Mouse (Mus musculus): ENCODE measurements around the gene Fam160a2. TPM values are rescaled to one million over a fixed set of nuclear protein-coding genes. Genes with fewer than 3 reads are reported as not detected.

Gene Fam160a2
- polyA plus RNA-seq (2017; shearing (Covaris generic)), result 32.2 TPM

GRCm38 (mm10) chr7:105399935-105400624 is at the start of gene Fam160a2:
Gene Fam160a2 (minus strand): TSS chr7:105400054.

GRCm38 (mm10) chr7:105425424-105426043 is 25.7 kb upstream of the Fam160a2 start, which contains the start of gene Cckbr:
Gene Cckbr (plus strand): TSS chr7:105425731.

GRCm38 (mm10) chr7:105404268-105404667 is 4.4 kb upstream of the Fam160a2 start, which contains the start of gene Cnga4:
Gene Cnga4 (plus strand): TSS chr7:105404568.

GRCm38 (mm10) chr7:105374866-105375265 is 25.0 kb downstream of the Fam160a2 start, which contains the start of gene Gm5901:
Gene Gm5901 (plus strand): TSS chr7:105375038.

GRCm38 (mm10) chr7:105367930-105368329 is 31.9 kb downstream of the Fam160a2 start, which contains the start of gene Olfr692:
Gene Olfr692 (plus strand): TSS chr7:105368230.

GRCm38 (mm10) chr7:105342170-105342569 is 57.7 kb downstream of the Fam160a2 start, which contains the start of gene Olfr691:
Gene Olfr691 (minus strand): TSS chr7:105342270.

GRCm38 (mm10) chr7:105334004-105334403 is 65.8 kb downstream of the Fam160a2 start, which contains the start of gene Olfr690:
Gene Olfr690 (minus strand): TSS chr7:105334104.

Other genes starting within 250 kb of the Fam160a2 start
- gene Olfr684, start 236.4 kb downstream of the Fam160a2 start, polyA plus RNA-seq (2017; shearing (Covaris generic)), result not detected
- not detected for gene Olfr685, start 214.0 kb downstream of the Fam160a2 start, polyA plus RNA-seq (2017; shearing (Covaris generic))
- gene Olfr686, start 192.6 kb downstream of the Fam160a2 start, polyA plus RNA-seq (2017; shearing (Covaris generic)), result not detected
- not detected for gene Olfr688, start 112.0 kb downstream of the Fam160a2 start, polyA plus RNA-seq (2017; shearing (Covaris generic))
- 0.06 TPM for gene Olfr689, start 88.9 kb downstream of the Fam160a2 start, polyA plus RNA-seq (2017; shearing (Covaris generic))
- gene Olfr690, start 66.0 kb downstream of the Fam160a2 start, polyA plus RNA-seq (2017; shearing (Covaris generic)), result not detected
- not detected for gene Olfr691, start 57.8 kb downstream of the Fam160a2 start, polyA plus RNA-seq (2017; shearing (Covaris generic))
- gene Olfr692, start 31.8 kb downstream of the Fam160a2 start, polyA plus RNA-seq (2017; shearing (Covaris generic)), result not detected
- gene Gm5901, start 25.0 kb downstream of the Fam160a2 start, polyA plus RNA-seq (2017; shearing (Covaris generic)), result not detected
- gene Cnga4, start 4.5 kb upstream of the Fam160a2 start, polyA plus RNA-seq (2017; shearing (Covaris generic)), result not detected
- gene Cckbr, start 25.7 kb upstream of the Fam160a2 start, polyA plus RNA-seq (2017; shearing (Covaris generic)), result not detected
- gene Cavin3, start 82.2 kb upstream of the Fam160a2 start, polyA plus RNA-seq (2017; shearing (Covaris generic)), result not detected
- gene Smpd1, start 154.3 kb upstream of the Fam160a2 start, polyA plus RNA-seq (2017; shearing (Covaris generic)), result 16.7 TPM
- gene Apbb1, start 181.6 kb upstream of the Fam160a2 start, polyA plus RNA-seq (2017; shearing (Covaris generic)), result 1.8 TPM
- not detected for gene Hpx, start 200.1 kb upstream of the Fam160a2 start, polyA plus RNA-seq (2017; shearing (Covaris generic))
- 11.9 TPM for gene Trim3, start 233.5 kb upstream of the Fam160a2 start, polyA plus RNA-seq (2017; shearing (Covaris generic))
- gene Timm10b, start 240.0 kb upstream of the Fam160a2 start, polyA plus RNA-seq (2017; shearing (Covaris generic)), result 127 TPM
- 13.5 TPM for gene Arfip2, start 240.4 kb upstream of the Fam160a2 start, polyA plus RNA-seq (2017; shearing (Covaris generic))
- gene Gm45799, start 240.5 kb upstream of the Fam160a2 start, polyA plus RNA-seq (2017; shearing (Covaris generic)), result 9.3 TPM